Mouse (Mus musculus): ENCODE measurements around the gene A930033H14Rik.

A930033H14Rik gene

GRCm38 (mm10) chr10:69166514-69166913 is 46.4 kb downstream of the A930033H14Rik start:
- in situ Hi-C loops (cut with MboI; ENCODE audit: unreplicated experiment in 2 of 2) = no loop called here

- in situ Hi-C loops (cut with MboI; ENCODE audit: unreplicated experiment in 2 of 2) = no loop called here
These were observed 47.1 kb downstream of the A930033H14Rik start for GRCm38 (mm10) chr10:69165847-69166246.

- in situ Hi-C loops (cut with MboI; ENCODE audit: unreplicated experiment in 2 of 2) = no loop called here
These were observed 47.8 kb downstream of the A930033H14Rik start for GRCm38 (mm10) chr10:69165125-69165524.

- in situ Hi-C loops (cut with MboI; ENCODE audit: unreplicated experiment in 2 of 2) = no loop called here
These were observed 49.7 kb downstream of the A930033H14Rik start for GRCm38 (mm10) chr10:69163216-69163615.

- in situ Hi-C loops (cut with MboI; ENCODE audit: unreplicated experiment in 2 of 2) = no loop called here
These were observed 50.3 kb downstream of the A930033H14Rik start for GRCm38 (mm10) chr10:69162577-69162976.

GRCm38 (mm10) chr10:69161503-69161902 is 51.4 kb downstream of the A930033H14Rik start:
- in situ Hi-C loops (cut with MboI; ENCODE audit: unreplicated experiment in 2 of 2) = no loop called here

GRCm38 (mm10) chr10:69160877-69161276 is 52.0 kb downstream of the A930033H14Rik start:
- in situ Hi-C loops (cut with MboI; ENCODE audit: unreplicated experiment in 2 of 2) = no loop called here
